Comparison of ENCODE assay signal across 9 mouse cellular contexts in genomic region chr10:42251203-42251602, GRCm38 (mm10). TPM values are rescaled to one million over a fixed set of nuclear protein-coding genes. Genes with fewer than 3 reads are reported as not detected.
A peak's percentile ranks its signal among the peaks of the same experiment; 100 is the strongest.
DNase-seq lines count a peak whose midpoint lies in the region; ATAC-seq and TF ChIP-seq lines count a peak whose summit lies in the region.
"Had no signal": no experiment of that assay in that cellular context is flagged by ENCODE, and none has a peak within 500 bp of the region (broad histone marks: within the 10 kb centered on the region; RNA-seq: fewer than 3 reads in every experiment).

No protein-coding gene starts in this region.

- H3K9ac ChIP-seq in intestine, embryonic 16.5 days (ENCODE audit: low read depth, low read length) = no peak overlapping the region; the same call in 1 of the 2 replicates
- no peak overlapping the region for H3K9ac ChIP-seq in neural tube, embryonic 15.5 days (replicated peaks)

- no peaks in the 10 kb centered on the region for H3K27me3 ChIP-seq in intestine, embryonic 16.5 days (replicated peaks; ENCODE audit: control insufficient read depth, insufficient read depth, low read length)
- no peaks in the 10 kb centered on the region for H3K27me3 ChIP-seq in neural tube, embryonic 15.5 days (replicated peaks)
- H3K27me3 ChIP-seq in thymus, adult 2 months (ENCODE audit: control insufficient read depth, insufficient read depth, low read length) = no peaks in the 10 kb centered on the region

- H3K4me1 ChIP-seq in cortical plate, adult 2 months (ENCODE audit: control insufficient read depth, insufficient read depth, low read length) = peaks cover 20% of the 10 kb centered on the region
- H3K4me1 ChIP-seq in intestine, embryonic 16.5 days (ENCODE audit: control insufficient read depth, insufficient read depth, low read length) = peaks cover 47% of the 10 kb centered on the region
- H3K4me1 ChIP-seq in neural tube, embryonic 15.5 days = peaks cover 40% of the 10 kb centered on the region
- H3K4me1 ChIP-seq in thymus, adult 2 months (replicated peaks; ENCODE audit: control insufficient read depth, insufficient read depth, low read length) = 0 out of 2 replicates have a peak, but pooled peaks cover 6% of the 10 kb centered on the region

- TF ChIP-seq POLR2A in cortical plate, adult 2 months (IDR thresholded peaks at IDR 0.05; ENCODE audit: extremely low read depth, insufficient read depth, low read length) = no peak
- TF ChIP-seq POLR2A in thymus, adult 2 months (IDR thresholded peaks at IDR 0.05; ENCODE audit: control insufficient read depth, extremely low read depth, insufficient read depth, low read length, poor library complexity) = no peak

- no peak overlapping the region for H3K4me3 ChIP-seq in cortical plate, adult 2 months (ENCODE audit: insufficient read depth, low read length)
- H3K4me3 ChIP-seq in intestine, embryonic 16.5 days (ENCODE audit: low read length) = no peak overlapping the region
- no peak overlapping the region for H3K4me3 ChIP-seq in neural tube, embryonic 15.5 days (replicated peaks)
- no peak overlapping the region for H3K4me3 ChIP-seq in thymus, adult 2 months (ENCODE audit: control insufficient read depth, insufficient read depth, low read length)
- H3K4me3 ChIP-seq: erythroblast, embryonic 14.5 days had no signal

- WGBS in intestine, embryonic 16.5 days = 35% methylated on average over 7 of the region's 7 CpGs
- 53% methylated on average over 7 of the region's 7 CpGs for WGBS in neural tube, embryonic 15.5 days
- 86% methylated on average over 7 of the region's 7 CpGs for WGBS in thymus, adult 2 months

- ATAC-seq in cerebellum, adult (ENCODE audit: insufficient number of reproducible peaks, low FRiP score, low TSS enrichment) = peak; percentile 46
- ATAC-seq in intestine, embryonic 16.5 days = peak; percentile 62
- ATAC-seq in neural tube, embryonic 15.5 days (ENCODE audit: low FRiP score) = no peak

- H3K4me2 ChIP-seq in intestine, embryonic 16.5 days (ENCODE audit: low read depth, low read length) = no peak overlapping the region
- 0 out of 2 replicates have a peak overlapping the region, but pooled peaks have one; percentile 2 for H3K4me2 ChIP-seq in neural tube, embryonic 15.5 days

- DNase-seq in cerebellum, adult 8-10 months = no peak
- DNase-seq in gonadal fat pad, adult 2 months (ENCODE audit: low read depth) = peak; percentile 93
- DNase-seq in left cerebral cortex, postnatal 25 days (ENCODE audit: low spot score in 2 of 2) = peak; percentile 57 to 68
- no peak for DNase-seq in thymus, adult 2 months

- H3K27ac ChIP-seq in cortical plate, adult 2 months (ENCODE audit: insufficient read depth, low read length) = peak overlapping the region; percentile 94
- H3K27ac ChIP-seq in intestine, embryonic 16.5 days (ENCODE audit: low read length) = peak overlapping the region; percentile 62
- peak overlapping the region; percentile 66 for H3K27ac ChIP-seq in neural tube, embryonic 15.5 days (replicated peaks)
- H3K27ac ChIP-seq in thymus, adult 2 months (ENCODE audit: control insufficient read depth, insufficient read depth, low read length) = no peak overlapping the region

- no peaks in the 10 kb centered on the region for H3K36me3 ChIP-seq in intestine, embryonic 16.5 days (ENCODE audit: control insufficient read depth, insufficient read depth, low read length)
- H3K36me3 ChIP-seq in neural tube, embryonic 15.5 days = no peaks in the 10 kb centered on the region
- H3K36me3 ChIP-seq in thymus, adult 2 months (ENCODE audit: control insufficient read depth, insufficient read depth, low read length) = no peaks in the 10 kb centered on the region; the same call in 1 of the 2 replicates

- TF ChIP-seq CTCF in cortical plate, adult 2 months (IDR thresholded peaks at IDR 0.05; ENCODE audit: extremely low read depth, insufficient read depth, low read length) = no peak
- no peak for TF ChIP-seq CTCF in thymus, adult 2 months (IDR thresholded peaks at IDR 0.05; ENCODE audit: borderline replicate concordance, control insufficient read depth, extremely low read depth, insufficient read depth, low read length, poor library complexity)

- H3K9me3 ChIP-seq in intestine, embryonic 16.5 days (ENCODE audit: control insufficient read depth, low read length) = no peaks in the 10 kb centered on the region
- no peaks in the 10 kb centered on the region for H3K9me3 ChIP-seq in neural tube, embryonic 15.5 days (replicated peaks)

- intact Hi-C loops in left cerebral cortex, postnatal 25 days (cut with DNase I) = no loop called here

RNA-seq across cellular contexts. Expression of gene Foxo3, which starts 25.4 kb away (rescaled TPM):
- polyA plus RNA-seq in cortical plate, adult 2 months (2012; rRNA removed) = 35.5 and 37.3 TPM in 2 replicates
- polyA plus RNA-seq in gonadal fat pad, adult 2 months (2012; rRNA removed) = 29.1 and 36.6 TPM in 2 replicates
- 4.8 and 5.6 TPM in 2 replicates for polyA plus RNA-seq in intestine, embryonic 16.5 days (2015; fragmentation: Nextera tagmentation; extraction: Ambion mirVana)
- total RNA-seq in left cerebral cortex, postnatal 25 days (2021) = 10 to 100 TPM; 65.4 to 73.7 TPM
- polyA plus RNA-seq in neural tube, embryonic 15.5 days (2015; fragmentation: Nextera tagmentation; extraction: Ambion mirVana) = 4.6 and 6.2 TPM in 2 replicates
- polyA plus RNA-seq in thymus, adult 2 months (2012; rRNA removed) = 76.6 and 83.4 TPM in 2 replicates

Comparison
In these comparisons a context has a peak if more than half of its experiments do, and no peak if none do; other contexts are left out.
1. DNase-seq: peak in gonadal fat pad, adult 2 months (single experiment) and left cerebral cortex, postnatal 25 days (2 of 2); none in cerebellum, adult 8-10 months (single experiment) and thymus, adult 2 months (single experiment).